Mouse (Mus musculus) liver, embryonic 13.5 days (tissue): ENCODE measurements around the gene Tmprss3. TPM values are rescaled to one million over a fixed set of nuclear protein-coding genes. Genes with fewer than 3 reads are reported as not detected.
A peak's percentile ranks its signal among the peaks of the same experiment; 100 is the strongest.

Experiments
- ATAC-seq: fragments of 200-750 bp; cut with Nextera tagmentation; 2 replicates; pipeline ENCODE4 v1.8.0; 2017; ENCODE audit warnings: low read depth, mild to moderate bottlenecking, moderate number of reproducible peaks, moderate library complexity
- DNase-seq: peaks from one replicate; pipeline ENCODE4 v3.0.0; 2022
- H3K27ac ChIP-seq: fragments of 300-500 bp; sonication (generic); 2 replicates; pipeline ENCODE4 v1.5.1; 2015; ENCODE audit warnings: moderate library complexity, mild to moderate bottlenecking, inconsistent platforms
- H3K27me3 ChIP-seq: fragments of 300-500 bp; sonication (generic); 2 replicates; pipeline ENCODE4 v1.6.1; 2015; ENCODE audit warnings: mild to moderate bottlenecking, inconsistent platforms
- H3K36me3 ChIP-seq: fragments of 300-500 bp; sonication (generic); 2 replicates; pipeline ENCODE4 v1.6.1; 2015; ENCODE audit warnings: mild to moderate bottlenecking, inconsistent platforms
- H3K4me1 ChIP-seq: fragments of 300-500 bp; sonication (generic); replicated peaks from 2 replicates; pipeline ENCODE4 v1.6.1; 2015; ENCODE audit warnings: inconsistent platforms
- H3K4me2 ChIP-seq: fragments of 300-500 bp; sonication (generic); 2 replicates; pipeline ENCODE4 v1.6.1; 2015; ENCODE audit warnings: inconsistent platforms, mild to moderate bottlenecking, moderate library complexity
- H3K4me3 ChIP-seq: fragments of 300-500 bp; sonication (generic); replicated peaks from 2 replicates; pipeline ENCODE4 v1.5.1; 2015; ENCODE audit warnings: mild to moderate bottlenecking, inconsistent platforms
- H3K9ac ChIP-seq: fragments of 300-500 bp; sonication (generic); 2 replicates; pipeline ENCODE4 v1.6.1; 2015; ENCODE audit warnings: mild to moderate bottlenecking, inconsistent platforms
- H3K9me3 ChIP-seq: fragments of 300-500 bp; sonication (generic); replicated peaks from 2 replicates; pipeline ENCODE4 v1.6.1; 2016; ENCODE audit warnings: inconsistent platforms
- WGBS: fragments of 180-500 bp; shearing (Covaris S2); methylation state at CpG from one replicate; pipeline ENCODE4 v1.1.7; 2015; ENCODE audit not compliant: insufficient replicate concordance; 5-methylcytosine and 5-hydroxymethylcytosine counted together
- polyA plus RNA-seq: library from polyadenylated mRNA; unstranded; fragments of >200 nt; fragmentation: Nextera tagmentation; extraction: Ambion mirVana; gene quantifications from 2 replicates; pipeline ENCODE4 v1.2.1, GENCODE M21; 2015

The Tmprss3 gene
- polyA plus RNA-seq, 1 experiment from 2014 or later = 0.16 TPM

DNA sequence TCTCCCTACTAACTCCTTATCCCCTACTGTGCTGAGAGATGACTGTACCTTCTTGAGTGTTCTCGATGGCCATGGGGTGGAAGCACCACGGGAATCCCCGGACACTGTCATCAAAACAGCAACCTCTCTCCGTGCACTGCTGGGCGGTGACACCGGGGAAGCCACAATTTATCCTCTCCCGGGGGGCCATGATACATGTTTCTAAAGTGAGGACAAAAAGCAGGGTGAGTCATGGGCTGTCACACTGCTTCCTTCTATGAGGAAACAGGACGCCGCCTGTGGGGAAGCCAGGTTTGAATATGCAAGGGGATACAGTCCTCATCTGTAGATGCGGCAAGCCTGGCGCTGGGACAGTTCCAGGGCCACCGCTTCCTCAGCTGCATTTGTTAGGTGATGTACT, 36.2 kb downstream of the Tmprss3 start:
- H3K4me1 ChIP-seq = no peaks in the 10 kb centered on the region
- no peaks in the 10 kb centered on the region for H3K36me3 ChIP-seq
- H3K9me3 ChIP-seq = no peaks in the 10 kb centered on the region
- no peak overlapping the region for H3K9ac ChIP-seq
- no peak overlapping the region for H3K4me3 ChIP-seq
- H3K4me2 ChIP-seq = no peak overlapping the region
- no peak overlapping the region for H3K27ac ChIP-seq
- ATAC-seq = no peak
- DNase-seq = no peak
- 51% methylated on average over 12 of the region's 12 CpGs for WGBS
- no peaks in the 10 kb centered on the region for H3K27me3 ChIP-seq

DNA sequence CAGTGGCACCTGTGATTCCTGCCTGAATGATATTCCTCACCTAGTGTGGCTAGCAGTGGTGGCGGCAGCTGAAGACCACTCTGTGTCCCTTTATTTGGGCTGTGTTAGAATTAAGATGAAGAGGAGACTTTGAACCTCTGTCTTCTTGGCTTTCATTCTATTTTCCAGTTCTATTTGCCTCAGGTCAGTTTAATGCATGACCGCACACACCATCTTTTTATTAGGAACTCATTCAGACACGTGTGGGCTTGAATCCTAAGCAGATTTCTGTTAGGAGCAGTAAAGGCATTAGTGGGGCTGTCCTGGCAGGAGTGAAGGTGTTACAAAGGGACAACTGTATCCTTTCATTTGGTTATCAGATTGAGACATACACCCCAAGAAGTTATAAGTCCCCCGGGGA, 38.5 kb downstream of the Tmprss3 start:
- no peaks in the 10 kb centered on the region for H3K27me3 ChIP-seq
- H3K27ac ChIP-seq = no peak overlapping the region
- H3K36me3 ChIP-seq = no peaks in the 10 kb centered on the region
- no peak overlapping the region for H3K9ac ChIP-seq
- no peak for ATAC-seq
- no peaks in the 10 kb centered on the region for H3K9me3 ChIP-seq
- no peak overlapping the region for H3K4me3 ChIP-seq
- WGBS = 71% methylated on average over 4 of the region's 4 CpGs
- no peak for DNase-seq
- H3K4me2 ChIP-seq = no peak overlapping the region
- no peaks in the 10 kb centered on the region for H3K4me1 ChIP-seq

DNA sequence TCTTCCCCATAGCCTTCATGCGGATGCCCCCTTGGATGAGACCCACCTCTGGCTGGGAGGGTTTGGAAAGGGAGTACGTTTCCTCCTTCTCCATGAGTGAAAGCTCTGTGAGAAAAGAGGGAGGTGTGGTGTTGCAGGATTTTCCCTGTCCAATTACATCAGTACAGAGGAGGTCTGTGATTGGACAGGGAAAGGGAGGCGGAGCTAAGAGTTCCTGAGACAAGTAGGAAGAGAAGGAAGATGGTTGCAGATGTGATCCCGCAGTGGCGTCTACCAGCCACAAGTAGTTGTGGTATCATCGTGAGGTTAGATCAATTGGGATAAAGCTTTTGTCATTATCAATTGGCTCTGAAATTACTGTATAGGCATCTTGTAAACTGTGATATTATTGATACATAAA, 40.9 kb downstream of the Tmprss3 start:
- no peak overlapping the region for H3K4me2 ChIP-seq
- no peaks in the 10 kb centered on the region for H3K27me3 ChIP-seq
- WGBS = 74% methylated on average over 6 of the region's 6 CpGs
- no peak for DNase-seq
- no peak for ATAC-seq
- no peak overlapping the region for H3K4me3 ChIP-seq
- H3K36me3 ChIP-seq = no peaks in the 10 kb centered on the region
- H3K9ac ChIP-seq = no peak overlapping the region
- H3K27ac ChIP-seq = no peak overlapping the region
- no peaks in the 10 kb centered on the region; the same call in 1 of the 2 replicates for H3K4me1 ChIP-seq
- H3K9me3 ChIP-seq = no peaks in the 10 kb centered on the region

DNA sequence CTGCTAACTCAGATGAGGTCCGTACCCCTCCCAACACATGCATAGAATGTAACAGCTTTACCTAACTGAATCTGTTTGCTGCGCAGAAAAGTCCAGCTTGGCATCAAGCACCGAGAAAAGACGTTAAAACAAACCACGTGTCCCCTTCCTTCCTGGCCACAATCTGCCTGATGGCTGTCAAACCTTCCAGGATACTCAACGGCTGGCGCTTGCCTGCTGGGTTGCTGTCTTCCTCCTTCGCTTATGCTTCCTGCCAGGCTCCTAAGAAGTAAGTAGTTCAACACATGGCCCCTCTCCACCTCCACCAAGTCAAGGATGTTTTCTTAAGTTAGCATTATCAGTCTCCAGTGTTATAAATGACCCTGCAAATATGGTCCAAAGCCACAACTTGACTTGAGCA, 45.0 kb downstream of the Tmprss3 start:
- Histone ChIP-seq H3K27ac (0 out of 2 replicates have a peak overlapping the region, but pooled peaks have one; percentile 9), H3K36me3 (no peaks in the 10 kb centered on the region), H3K4me1 (no peaks in the 10 kb centered on the region; the same call in 1 of the 2 replicates), H3K4me2 (no peak overlapping the region), H3K4me3 (no peak overlapping the region), H3K9me3 (no peaks in the 10 kb centered on the region), H3K9ac (no peak overlapping the region), H3K27me3 (no peaks in the 10 kb centered on the region)
- WGBS = 15% methylated on average over 8 of the region's 8 CpGs
- ATAC-seq = no peak
- DNase-seq = no peak

DNA sequence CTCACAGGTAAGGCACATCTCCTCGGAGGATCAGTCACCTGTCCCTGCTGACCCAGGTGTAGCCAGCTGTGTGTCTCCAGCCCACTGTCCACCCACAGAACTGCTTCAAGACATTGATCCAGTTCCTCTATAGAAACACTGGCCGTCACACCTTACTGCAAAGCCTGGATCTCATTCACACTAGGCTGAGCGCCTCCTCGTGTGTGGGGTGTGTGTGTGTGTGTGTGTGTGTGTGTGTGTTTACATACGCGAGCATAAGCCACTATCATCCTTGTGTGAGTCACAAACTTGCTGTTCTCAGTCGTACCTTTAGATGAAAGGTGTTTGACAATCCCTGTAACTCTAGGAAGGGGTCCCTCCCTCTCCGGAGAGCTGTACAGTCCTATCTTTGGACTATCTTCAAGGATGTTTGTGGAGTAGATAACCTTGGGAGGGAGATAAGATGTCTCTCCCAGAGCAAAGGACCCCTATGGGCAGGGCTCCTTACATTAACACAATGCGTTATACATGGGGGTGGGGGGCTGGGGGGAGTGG, 45.7 kb downstream of the Tmprss3 start:
- no peak overlapping the region for H3K9ac ChIP-seq
- ATAC-seq (no peak), DNase-seq (no peak)
- H3K27ac ChIP-seq = no peak overlapping the region
- H3K36me3 ChIP-seq = no peaks in the 10 kb centered on the region
- WGBS = 50% methylated on average over 9 of the region's 9 CpGs
- H3K9me3 ChIP-seq = no peaks in the 10 kb centered on the region
- H3K27me3 ChIP-seq = no peaks in the 10 kb centered on the region
- H3K4me1 ChIP-seq = no peaks in the 10 kb centered on the region; the same call in 1 of the 2 replicates
- no peak overlapping the region for H3K4me2 ChIP-seq
- H3K4me3 ChIP-seq = no peak overlapping the region

DNA sequence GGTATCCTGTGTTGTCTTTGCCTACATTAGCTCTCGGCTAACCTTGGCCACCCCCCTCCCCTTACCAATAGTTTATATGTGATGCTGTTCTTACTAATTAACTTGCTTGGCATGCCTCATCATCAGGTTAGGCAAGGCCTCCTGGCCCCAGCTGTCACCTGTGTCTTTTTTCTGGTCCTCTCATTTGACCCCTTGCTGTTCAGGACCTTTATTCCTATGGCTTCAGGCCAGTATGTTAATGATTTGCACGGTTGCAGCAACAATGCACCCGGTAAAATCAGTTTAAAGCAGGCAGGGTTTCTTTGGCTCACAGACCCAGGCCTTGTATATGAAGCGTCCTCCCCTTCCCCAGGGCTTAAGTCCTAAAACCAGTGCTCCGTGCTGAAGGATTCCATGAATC, 46.3 kb downstream of the Tmprss3 start:
- Histone ChIP-seq H3K27ac (no peak overlapping the region), H3K9ac (no peak overlapping the region), H3K27me3 (no peaks in the 10 kb centered on the region), H3K36me3 (no peaks in the 10 kb centered on the region), H3K9me3 (no peaks in the 10 kb centered on the region), H3K4me1 (no peaks in the 10 kb centered on the region; the same call in 1 of the 2 replicates), H3K4me3 (no peak overlapping the region), H3K4me2 (no peak overlapping the region)
- WGBS = 52% methylated on average over 5 of the region's 5 CpGs
- ATAC-seq (peak; percentile 51), DNase-seq (no peak)

DNA sequence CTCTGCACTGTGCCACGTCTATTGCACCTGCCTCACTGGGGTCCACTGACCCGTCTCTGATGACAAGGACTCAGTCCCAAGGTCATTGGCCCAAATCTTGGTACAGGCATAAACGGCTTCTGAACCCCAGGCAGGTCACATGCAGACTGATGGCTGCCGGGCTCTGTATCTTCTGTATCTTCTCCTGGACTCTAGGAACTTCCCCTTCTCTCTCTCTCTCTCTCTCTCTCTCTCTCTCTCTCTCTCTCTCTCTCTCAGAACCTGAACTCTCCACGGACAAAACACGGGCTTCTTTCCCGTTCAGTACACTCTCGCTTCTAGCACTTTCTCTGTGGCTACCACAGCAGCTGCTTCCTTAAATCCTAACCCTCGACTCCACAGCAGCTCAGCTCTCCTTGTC, 52.8 kb downstream of the Tmprss3 start:
- Histone ChIP-seq H3K4me1 (no peaks in the 10 kb centered on the region), H3K9ac (no peak overlapping the region), H3K27ac (no peak overlapping the region), H3K9me3 (no peaks in the 10 kb centered on the region), H3K4me2 (no peak overlapping the region), H3K36me3 (no peaks in the 10 kb centered on the region), H3K4me3 (no peak overlapping the region), H3K27me3 (no peaks in the 10 kb centered on the region)
- 35% methylated on average over 9 of the region's 9 CpGs for WGBS
- ATAC-seq (no peak), DNase-seq (no peak)

DNA sequence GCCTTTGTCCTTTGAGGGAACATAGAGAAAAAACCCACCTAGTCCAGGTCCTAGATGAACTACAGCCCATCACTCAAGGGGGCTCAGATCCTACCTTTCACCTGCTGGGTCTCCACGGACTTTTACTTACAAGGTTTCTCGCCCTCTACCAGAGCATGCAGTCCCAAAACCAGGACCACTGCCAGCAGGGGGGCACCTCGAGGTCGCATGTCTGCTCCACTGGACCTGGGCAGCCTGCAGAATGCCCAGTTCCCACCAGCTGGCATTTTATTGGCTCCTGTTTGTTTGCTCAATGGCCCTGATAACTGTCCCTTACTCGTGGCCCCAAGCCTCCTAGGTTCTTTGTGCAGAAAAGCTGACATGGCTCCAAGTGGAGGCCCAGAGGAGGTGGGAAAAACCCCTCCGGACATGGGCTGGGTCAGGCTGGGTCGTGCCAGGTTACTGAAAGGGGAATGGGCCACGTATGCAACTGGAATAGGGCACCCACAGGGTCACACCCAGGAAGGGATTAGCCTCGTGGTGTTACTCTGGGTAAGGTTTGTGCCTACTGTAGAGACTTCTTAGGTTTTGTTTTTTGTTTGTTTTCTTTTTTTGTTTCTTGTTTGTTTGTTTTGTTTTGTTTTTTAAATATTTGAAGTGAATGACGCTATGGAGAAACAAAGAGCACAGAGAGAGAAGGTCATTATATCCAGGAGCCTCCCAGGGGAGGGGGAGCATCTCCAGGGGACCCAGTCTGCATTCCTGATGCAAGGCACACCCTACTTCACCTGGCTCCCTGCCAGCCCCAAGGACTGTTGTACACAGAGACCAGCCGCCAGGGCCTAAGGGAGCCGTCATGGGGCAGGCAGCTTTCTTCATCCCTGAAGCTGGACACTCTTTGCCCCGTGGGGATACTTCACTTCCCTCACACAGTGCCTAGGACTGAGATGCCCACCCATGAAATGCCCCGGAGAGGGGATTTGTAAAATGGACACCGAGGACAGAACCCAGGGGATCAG, 54.4 kb downstream of the Tmprss3 start, which contains the start of gene Tff2:
Gene Tff2, minus strand, starts transcription at position 243 of the 998 bp plus-strand sequence.
- no peak for DNase-seq
- H3K27me3 ChIP-seq = no peaks in the 10 kb centered on the region
- no peak within 1 kb of the TSS for H3K9ac ChIP-seq
- no peak within 1 kb of the TSS for H3K4me3 ChIP-seq
- no peaks in the 10 kb centered on the region for H3K9me3 ChIP-seq
- 58% methylated on average over 15 of the region's 15 CpGs for WGBS
- no peaks in the 10 kb centered on the region for H3K36me3 ChIP-seq
- H3K4me2 ChIP-seq = no peak within 1 kb of the TSS
- no peak for ATAC-seq
- no peak within 1 kb of the TSS for H3K27ac ChIP-seq
- no peaks in the 10 kb centered on the region for H3K4me1 ChIP-seq

DNA sequence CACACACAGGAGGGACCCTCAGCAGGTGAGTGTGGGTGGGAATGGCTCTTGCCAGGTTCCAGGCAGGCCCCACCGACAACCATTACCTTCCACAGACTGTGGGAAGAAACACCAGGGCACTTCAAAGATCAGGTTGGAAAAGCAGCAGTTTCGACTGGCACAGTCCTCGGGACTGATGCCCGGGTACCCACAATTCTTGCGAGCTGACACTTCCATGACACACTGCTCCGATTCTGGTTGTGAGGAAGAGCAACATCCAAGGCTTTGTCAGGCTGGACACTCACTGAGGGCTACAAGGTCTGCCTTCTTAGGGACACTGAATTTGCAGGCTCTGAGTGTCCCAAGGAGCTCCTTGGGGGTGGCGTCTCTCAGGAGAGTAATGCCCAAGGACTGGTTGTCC, 56.7 kb downstream of the Tmprss3 start:
- Histone ChIP-seq H3K36me3 (no peaks in the 10 kb centered on the region), H3K27ac (no peak overlapping the region), H3K4me2 (no peak overlapping the region), H3K9me3 (no peaks in the 10 kb centered on the region), H3K9ac (no peak overlapping the region), H3K4me3 (no peak overlapping the region), H3K4me1 (no peaks in the 10 kb centered on the region), H3K27me3 (no peaks in the 10 kb centered on the region)
- ATAC-seq (no peak), DNase-seq (no peak)
- 75% methylated on average over 7 of the region's 7 CpGs for WGBS

DNA sequence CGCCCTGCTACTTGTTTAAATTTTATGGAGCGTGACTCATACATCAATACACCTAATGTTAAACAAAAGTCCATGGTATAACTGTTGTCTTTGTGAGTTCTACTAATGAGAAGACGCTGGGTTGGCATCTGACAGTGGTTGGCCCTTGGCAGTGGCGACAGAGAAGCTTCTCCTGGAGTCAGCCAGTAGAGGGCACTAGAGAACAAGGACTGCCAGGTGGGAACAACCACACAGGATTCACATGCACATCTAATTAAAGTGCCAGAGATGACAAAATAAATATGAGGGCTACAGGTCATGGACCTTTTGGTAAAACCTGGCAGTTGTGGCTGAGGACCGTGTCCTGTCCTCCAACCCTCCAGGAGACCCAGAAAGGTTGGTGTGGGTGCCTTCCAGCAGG, 60.4 kb downstream of the Tmprss3 start:
- H3K4me1 ChIP-seq = peaks cover 8% of the 10 kb centered on the region; the same call in 1 of the 2 replicates
- H3K9ac ChIP-seq = no peak overlapping the region
- no peak overlapping the region for H3K27ac ChIP-seq
- H3K36me3 ChIP-seq = no peaks in the 10 kb centered on the region
- DNase-seq (peak; percentile 48), ATAC-seq (no peak)
- H3K27me3 ChIP-seq = no peaks in the 10 kb centered on the region
- 15% methylated on average over 5 of the region's 5 CpGs for WGBS
- no peak overlapping the region for H3K4me3 ChIP-seq
- H3K9me3 ChIP-seq = no peaks in the 10 kb centered on the region
- no peak overlapping the region for H3K4me2 ChIP-seq

DNA sequence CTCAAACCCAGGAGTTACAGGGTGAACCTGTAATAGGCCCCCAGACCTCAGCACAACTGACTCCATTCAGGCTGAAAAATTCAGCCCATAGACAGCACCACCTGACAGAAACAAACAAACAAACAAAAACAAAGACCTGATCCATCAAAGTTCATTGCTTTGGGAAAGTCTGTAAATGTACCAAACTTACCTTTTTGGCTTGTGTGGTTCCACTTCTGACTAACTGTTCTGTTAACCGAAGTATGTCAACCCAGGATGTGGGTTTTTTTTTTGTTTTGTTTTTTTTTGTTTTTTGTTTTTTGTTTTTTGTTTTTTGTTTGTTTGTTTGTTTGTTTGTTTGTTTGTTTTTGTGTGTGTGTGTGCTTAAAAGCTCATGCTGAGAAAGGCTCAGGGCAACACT, 62.0 kb downstream of the Tmprss3 start:
- whole genome bisulfite sequencing = 52% methylated on average over 1 of the region's 1 CpGs
- DNase-seq (no peak), ATAC-seq (no peak)
- H3K9me3 ChIP-seq = no peaks in the 10 kb centered on the region
- peaks cover 8% of the 10 kb centered on the region; the same call in 1 of the 2 replicates for H3K4me1 ChIP-seq
- no peak overlapping the region for H3K4me2 ChIP-seq
- H3K27ac ChIP-seq = no peak overlapping the region
- H3K36me3 ChIP-seq = no peaks in the 10 kb centered on the region
- no peaks in the 10 kb centered on the region for H3K27me3 ChIP-seq
- no peak overlapping the region for H3K4me3 ChIP-seq
- no peak overlapping the region for H3K9ac ChIP-seq
